Mouse (Mus musculus) heart, embryonic 16.5 days (tissue): ENCODE data around the gene Zfand2a. TPM values are rescaled to one million over a fixed set of nuclear protein-coding genes. Genes with fewer than 3 reads are reported as not detected.
A peak's percentile ranks its signal among the peaks of the same experiment; 100 is the strongest.

ENCODE experiments used
- ATAC-seq: fragments of 200-750 bp; cut with Nextera tagmentation; replicated peaks from 2 replicates; pipeline ENCODE4 v1.8.0; 2017; ENCODE audit warnings: moderate number of reproducible peaks; ENCODE audit not compliant: insufficient read depth, low FRiP score; ENCODE audit errors: extremely low read depth
- H3K27ac ChIP-seq: fragments of 300-500 bp; sonication (generic); 2 replicates; pipeline ENCODE4 v1.5.1; 2014; ENCODE audit warnings: mild to moderate bottlenecking, low read length, control low read depth, moderate library complexity
- H3K27me3 ChIP-seq: fragments of 300-500 bp; sonication (generic); 2 replicates; pipeline ENCODE4 v1.6.1; 2014; ENCODE audit warnings: low read length, mixed read lengths; ENCODE audit not compliant: control insufficient read depth, insufficient read depth
- H3K36me3 ChIP-seq: fragments of 300-500 bp; sonication (generic); 2 replicates; pipeline ENCODE4 v1.6.1; 2014; ENCODE audit not compliant: control insufficient read depth, insufficient read depth
- H3K4me1 ChIP-seq: fragments of 300-500 bp; sonication (generic); 2 replicates; pipeline ENCODE4 v1.6.1; 2014; ENCODE audit warnings: low read length, mixed read lengths; ENCODE audit not compliant: control insufficient read depth, insufficient read depth
- H3K4me2 ChIP-seq: fragments of 300-500 bp; sonication (generic); 2 replicates; pipeline ENCODE4 v1.6.1; 2014; ENCODE audit warnings: low read depth, mild to moderate bottlenecking, control low read depth, low read length
- H3K4me3 ChIP-seq: fragments of 300-500 bp; sonication (generic); 2 replicates; pipeline ENCODE4 v1.5.1; 2014; ENCODE audit warnings: mild to moderate bottlenecking, control low read depth, low read length
- H3K9ac ChIP-seq: fragments of 300-500 bp; sonication (generic); 2 replicates; pipeline ENCODE4 v1.6.1; 2014; ENCODE audit warnings: low read length, control low read depth
- H3K9me3 ChIP-seq: fragments of 300-500 bp; sonication (generic); replicated peaks from 2 replicates; pipeline ENCODE4 v1.6.1; 2016; ENCODE audit warnings: low read length; ENCODE audit not compliant: control insufficient read depth
- WGBS: fragments of 180-500 bp; shearing (Covaris S2); extraction: QIAGEN DNeasy Blood & Tissue Kit; methylation state at CpG from one replicate; pipeline ENCODE4 v1.1.7; 2014; 5-methylcytosine and 5-hydroxymethylcytosine counted together
- polyA plus RNA-seq: library from polyadenylated mRNA; unstranded; fragments of >200 nt; fragmentation: Nextera tagmentation; extraction: Ambion mirVana; gene quantifications from 2 replicates; pipeline ENCODE4 v1.2.1, GENCODE M21; 2015

Gene Zfand2a
- polyA plus RNA-seq, 1 experiment from 2014 or later = 10.0 TPM

DNA sequence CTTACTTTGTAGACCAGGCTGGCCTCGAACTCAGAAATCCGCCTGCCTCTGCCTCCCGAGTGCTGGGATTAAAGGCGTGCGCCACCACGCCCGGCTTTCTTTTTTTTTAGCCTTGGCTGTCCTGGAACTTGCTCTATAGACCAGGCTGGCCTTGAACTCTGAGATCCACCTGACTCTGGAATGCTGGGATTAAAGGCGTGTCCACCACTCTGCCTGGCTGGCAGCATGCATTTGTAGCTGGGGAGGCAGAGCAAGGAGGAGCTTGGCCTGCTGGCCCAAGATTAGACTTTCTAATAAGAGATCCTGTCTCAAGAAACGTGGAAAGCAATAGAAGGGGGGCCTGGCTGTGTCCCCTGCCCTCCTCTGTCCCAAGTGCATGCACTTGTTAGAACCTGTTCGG lies 3.9 kb downstream of the Zfand2a start:
- no peak overlapping the region for H3K9ac ChIP-seq
- H3K27me3 ChIP-seq = no peaks in the 10 kb centered on the region
- no peak overlapping the region for H3K27ac ChIP-seq
- peaks cover 12% of the 10 kb centered on the region for H3K4me1 ChIP-seq
- no peak overlapping the region for H3K4me2 ChIP-seq
- H3K36me3 ChIP-seq = peaks cover 38% of the 10 kb centered on the region
- ATAC-seq = no peak
- H3K4me3 ChIP-seq = no peak overlapping the region
- no peaks in the 10 kb centered on the region for H3K9me3 ChIP-seq
- 91% methylated on average over 8 of the region's 10 CpGs for WGBS

DNA sequence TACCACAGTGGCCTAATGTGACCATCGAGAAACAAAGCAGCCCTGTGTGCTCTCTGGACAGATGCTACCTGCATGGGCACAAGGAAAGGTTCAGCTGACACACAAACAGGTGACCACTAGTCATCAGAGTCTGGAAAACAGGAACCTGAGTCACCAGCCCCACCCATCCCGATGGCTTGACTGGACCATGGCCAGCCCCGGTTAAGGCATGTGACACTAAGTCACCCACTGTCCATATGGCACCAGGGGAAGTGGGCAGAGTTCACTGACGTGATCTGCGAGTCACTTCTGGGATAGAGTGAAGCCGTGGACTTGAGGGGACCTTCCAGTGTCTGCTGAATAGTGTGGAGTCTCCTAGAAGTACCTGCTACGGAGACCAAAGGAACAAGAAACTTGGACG lies 5.3 kb downstream of the Zfand2a start:
- Histone ChIP-seq H3K27me3 (no peaks in the 10 kb centered on the region), H3K4me2 (no peak overlapping the region), H3K9me3 (no peaks in the 10 kb centered on the region), H3K27ac (no peak overlapping the region), H3K4me1 (peaks cover 9% of the 10 kb centered on the region), H3K4me3 (no peak overlapping the region), H3K36me3 (peaks cover 44% of the 10 kb centered on the region), H3K9ac (no peak overlapping the region)
- no peak for ATAC-seq
- WGBS = 87% methylated on average over 8 of the region's 8 CpGs

DNA sequence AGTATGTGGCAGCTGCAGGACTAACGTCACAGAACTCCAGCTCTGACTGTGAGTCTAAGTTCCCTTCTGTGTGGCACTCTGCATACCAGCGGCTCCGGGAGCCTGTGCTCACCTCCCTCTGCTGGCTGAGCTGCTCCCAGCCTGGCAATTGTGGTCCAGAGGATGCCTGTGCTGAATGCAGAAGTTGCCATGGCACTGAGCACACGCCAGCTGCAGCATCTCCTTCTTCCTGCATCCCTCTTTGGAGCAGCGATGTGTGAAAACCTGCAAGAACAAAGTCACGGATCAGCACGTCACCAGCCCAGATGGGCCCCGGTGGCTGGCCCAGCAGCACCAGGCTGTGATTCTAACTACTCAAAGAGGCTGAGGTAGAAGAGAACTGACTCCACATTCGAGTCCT lies 9.6 kb downstream of the Zfand2a start:
- Histone ChIP-seq H3K4me3 (no peak overlapping the region), H3K27ac (no peak overlapping the region), H3K4me2 (no peak overlapping the region), H3K9ac (no peak overlapping the region), H3K36me3 (peaks cover 52% of the 10 kb centered on the region), H3K4me1 (0 out of 2 replicates have a peak, but pooled peaks cover 3% of the 10 kb centered on the region), H3K9me3 (no peaks in the 10 kb centered on the region), H3K27me3 (no peaks in the 10 kb centered on the region)
- WGBS = 85% methylated on average over 9 of the region's 9 CpGs
- ATAC-seq = no peak

DNA sequence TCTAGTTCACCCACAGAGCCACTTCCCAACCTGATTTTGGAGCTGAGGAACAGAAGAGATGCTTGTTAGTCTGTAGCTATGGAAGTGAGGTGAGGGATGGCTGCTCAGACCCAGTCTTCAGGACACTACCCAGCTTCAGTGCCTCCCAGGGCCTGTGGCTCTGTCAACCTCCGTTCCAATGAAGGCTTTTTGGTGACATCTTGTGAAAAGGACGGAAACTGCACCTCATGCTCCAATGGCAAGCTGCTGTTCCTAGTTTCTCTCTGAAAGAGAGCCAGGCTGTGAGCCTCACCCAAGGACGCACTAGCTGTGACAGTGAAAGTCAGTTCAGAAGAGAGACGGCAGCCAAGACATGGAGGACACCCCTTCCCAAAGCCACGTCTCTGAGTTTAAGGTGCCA lies 16.4 kb downstream of the Zfand2a start:
- Histone ChIP-seq H3K4me1 (no peaks in the 10 kb centered on the region), H3K4me2 (no peak overlapping the region), H3K4me3 (no peak overlapping the region), H3K27me3 (no peaks in the 10 kb centered on the region), H3K36me3 (peaks cover 18% of the 10 kb centered on the region), H3K9ac (no peak overlapping the region), H3K9me3 (no peaks in the 10 kb centered on the region), H3K27ac (no peak overlapping the region)
- WGBS = 44% methylated on average over 5 of the region's 5 CpGs
- ATAC-seq = no peak

DNA sequence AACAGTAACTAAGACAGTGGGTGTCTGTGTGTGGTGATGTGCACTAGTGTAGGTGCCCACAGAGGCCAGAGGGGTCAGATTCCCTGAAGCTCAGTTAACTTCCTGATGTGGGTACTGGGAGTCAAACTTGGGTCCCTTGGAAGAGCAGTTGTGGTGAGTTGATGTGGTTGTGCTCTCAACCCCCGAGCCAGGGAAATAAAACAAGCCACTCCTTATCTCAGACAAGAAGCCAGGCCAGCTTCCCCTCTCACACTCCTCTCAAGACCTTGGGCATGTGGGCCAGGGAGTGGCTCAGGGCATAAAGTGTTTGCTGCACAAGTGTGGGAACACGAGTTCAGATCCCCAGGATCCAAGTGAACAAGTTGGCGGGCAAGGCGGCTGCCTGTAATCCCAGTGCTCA lies 17.5 kb downstream of the Zfand2a start:
- Histone ChIP-seq H3K9me3 (no peaks in the 10 kb centered on the region), H3K4me2 (no peak overlapping the region), H3K4me3 (no peak overlapping the region), H3K27me3 (no peaks in the 10 kb centered on the region), H3K9ac (no peak overlapping the region), H3K36me3 (peaks cover 7% of the 10 kb centered on the region), H3K4me1 (no peaks in the 10 kb centered on the region), H3K27ac (no peak overlapping the region)
- no peak for ATAC-seq
- WGBS = 53% methylated on average over 4 of the region's 4 CpGs

DNA sequence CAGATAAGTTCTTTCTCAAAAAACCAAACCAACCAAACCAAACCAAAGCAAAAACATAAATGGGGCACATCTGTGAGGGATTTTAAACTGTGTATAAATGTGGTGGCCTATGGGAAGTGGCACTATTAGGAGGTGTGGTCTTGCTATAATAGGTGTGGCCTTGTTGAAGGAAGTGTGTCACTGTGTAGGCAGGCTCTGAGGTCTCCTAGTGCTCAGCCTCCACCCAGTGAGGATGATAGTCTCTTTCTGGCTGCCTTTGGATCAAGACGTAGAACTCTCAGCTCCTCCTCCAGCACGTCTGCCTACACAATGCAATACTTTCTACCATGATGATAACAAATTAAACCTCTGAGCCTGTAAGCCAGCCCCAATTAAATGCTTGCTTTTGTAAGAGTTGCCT lies 18.0 kb downstream of the Zfand2a start:
- H3K9ac ChIP-seq = no peak overlapping the region
- H3K27me3 ChIP-seq = no peaks in the 10 kb centered on the region
- whole genome bisulfite sequencing = 63% methylated on average over 2 of the region's 2 CpGs
- ATAC-seq = no peak
- H3K9me3 ChIP-seq = no peaks in the 10 kb centered on the region
- peaks cover 3% of the 10 kb centered on the region for H3K36me3 ChIP-seq
- H3K4me3 ChIP-seq = no peak overlapping the region
- no peak overlapping the region for H3K27ac ChIP-seq
- no peaks in the 10 kb centered on the region for H3K4me1 ChIP-seq
- no peak overlapping the region for H3K4me2 ChIP-seq

DNA sequence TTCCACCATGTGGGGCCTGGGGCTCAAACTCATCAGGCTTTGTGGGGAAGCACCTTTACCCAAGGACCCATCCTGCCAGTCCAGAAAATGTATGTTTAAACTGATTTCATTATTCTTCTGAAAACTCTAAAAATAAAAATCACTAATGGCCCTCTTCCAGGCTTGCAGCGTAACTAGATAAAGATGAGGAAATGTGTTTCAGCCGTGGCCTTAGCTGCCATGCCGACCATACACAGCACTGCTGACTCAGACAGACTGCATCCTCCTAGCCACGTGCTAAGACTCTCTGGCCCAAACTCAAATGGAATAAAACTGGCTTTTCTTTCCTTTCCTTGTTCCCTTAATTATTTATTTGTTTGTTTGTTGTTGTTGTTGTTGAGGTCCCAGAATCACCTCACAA lies 19.5 kb downstream of the Zfand2a start:
- no peak for ATAC-seq
- Histone ChIP-seq H3K4me2 (no peak overlapping the region), H3K4me3 (no peak overlapping the region), H3K9ac (no peak overlapping the region), H3K4me1 (peaks cover 5% of the 10 kb centered on the region), H3K27me3 (no peaks in the 10 kb centered on the region), H3K27ac (no peak overlapping the region), H3K36me3 (no peaks in the 10 kb centered on the region), H3K9me3 (no peaks in the 10 kb centered on the region)
- WGBS = 37% methylated on average over 4 of the region's 4 CpGs

DNA sequence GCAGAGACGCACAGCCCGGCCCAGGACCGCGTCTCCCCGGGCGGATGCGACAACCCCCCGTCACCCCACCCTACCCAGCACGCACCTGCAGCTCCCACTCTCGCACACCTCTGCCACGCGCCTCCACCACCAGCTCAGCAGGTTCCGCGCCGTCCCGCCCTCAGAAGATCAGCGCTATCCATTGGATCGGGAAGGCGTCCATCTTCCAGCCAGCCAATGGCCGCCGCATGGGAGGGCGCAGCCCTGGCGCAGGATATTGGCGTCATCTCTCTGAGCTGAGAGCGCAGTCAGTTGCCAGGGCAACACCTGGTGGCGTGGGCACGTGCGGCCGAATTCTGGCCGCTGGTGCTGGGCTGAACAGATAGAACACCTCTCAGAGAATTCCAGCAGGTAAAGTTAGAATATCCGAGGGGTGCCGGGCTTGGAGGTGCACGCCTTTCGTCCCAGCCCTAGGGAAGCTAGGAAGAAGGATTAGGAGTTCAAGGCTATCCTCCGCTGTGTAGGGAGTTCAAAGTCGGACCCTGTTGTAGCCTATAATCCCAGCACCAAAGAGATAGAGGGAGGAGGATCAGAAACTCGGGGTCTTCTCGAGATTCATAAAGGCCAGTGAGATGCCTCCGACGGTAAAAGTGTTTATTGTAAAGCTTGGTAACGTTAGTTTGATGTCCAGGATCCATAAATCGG lies 23.8 kb downstream of the Zfand2a start, which contains the start of gene 3110082I17Rik:
Gene 3110082I17Rik, minus strand, starts transcription at position 144 of the 684 bp plus-strand sequence.
- Histone ChIP-seq H3K27ac (no peak within 1 kb of the TSS), H3K4me3 (peak within 1 kb of the TSS; percentile 69)

DNA sequence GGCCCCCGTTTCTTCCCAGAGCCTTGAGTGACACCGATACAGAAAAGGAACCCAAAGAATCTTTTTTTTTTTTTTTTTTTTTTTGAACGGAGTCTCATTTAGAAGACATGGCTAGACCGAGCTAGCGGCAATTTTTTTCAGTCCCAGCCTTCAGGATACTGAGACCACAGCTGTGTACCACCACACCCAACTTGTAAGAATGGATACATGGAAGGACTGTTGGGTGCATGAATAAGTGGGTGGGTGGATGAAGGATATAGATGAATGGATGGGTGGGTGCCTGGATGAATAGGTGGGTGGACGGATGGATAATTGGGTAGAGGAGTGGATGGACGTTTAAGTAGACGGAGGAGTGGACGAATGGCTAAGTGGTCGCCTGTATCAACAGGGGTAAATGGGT lies 24.4 kb downstream of the Zfand2a start:
- peak overlapping the region; percentile 69 for H3K4me3 ChIP-seq
- H3K4me1 ChIP-seq = peaks cover 10% of the 10 kb centered on the region
- no peak overlapping the region for H3K27ac ChIP-seq
- no peaks in the 10 kb centered on the region for H3K9me3 ChIP-seq
- no peak for ATAC-seq
- peak overlapping the region; percentile 74 for H3K9ac ChIP-seq
- H3K27me3 ChIP-seq = no peaks in the 10 kb centered on the region
- H3K36me3 ChIP-seq = no peaks in the 10 kb centered on the region
- H3K4me2 ChIP-seq = peak overlapping the region; percentile 84
- 7% methylated on average over 10 of the region's 10 CpGs for WGBS

More for the DNA sequence above, 23.8 kb downstream of the Zfand2a start, which contains the start of gene 3110082I17Rik:
- Histone ChIP-seq H3K27me3 (no peaks in the 10 kb centered on the region), H3K9ac (peak within 1 kb of the TSS; percentile 74), H3K9me3 (no peaks in the 10 kb centered on the region), H3K4me1 (peaks cover 10% of the 10 kb centered on the region), H3K4me2 (peak within 1 kb of the TSS; percentile 84), H3K36me3 (no peaks in the 10 kb centered on the region)
- ATAC-seq = peak; percentile 99
- WGBS = 4% methylated on average over 37 of the region's 42 CpGs
